Mouse (Mus musculus): ENCODE measurements around the gene Pir.

Pir gene

GRCm38 (mm10) chrX:164269285-164269761, at the start of gene Pir:
Pir (plus strand) TSS chrX:164269371.
- in situ Hi-C loops (cut with MboI, MseI) = no loop called here

GRCm38 (mm10) chrX:164221989-164222388, 47.2 kb upstream of the Pir start:
- in situ Hi-C loops (cut with MboI, MseI) = no loop called here

GRCm38 (mm10) chrX:164233380-164233779, 35.8 kb upstream of the Pir start:
- in situ Hi-C loops (cut with MboI, MseI) = no loop called here

GRCm38 (mm10) chrX:164245714-164246113, 23.5 kb upstream of the Pir start:
- in situ Hi-C loops (cut with MboI, MseI) = no loop called here

- in situ Hi-C loops (cut with MboI, MseI) = no loop called here
Measured at GRCm38 (mm10) chrX:164246722-164247121, 22.4 kb upstream of the Pir start.

GRCm38 (mm10) chrX:164256527-164256926, 12.6 kb upstream of the Pir start:
- in situ Hi-C loops (cut with MboI, MseI) = no loop called here

- in situ Hi-C loops (cut with MboI, MseI) = no loop called here
Measured at GRCm38 (mm10) chrX:164258057-164258456, 11.1 kb upstream of the Pir start, which contains the start of gene Bmx. Bmx (minus strand) TSS chrX:164258193.

GRCm38 (mm10) chrX:164258662-164259061, 10.5 kb upstream of the Pir start:
- in situ Hi-C loops (cut with MboI, MseI) = no loop called here

- in situ Hi-C loops (cut with MboI, MseI) = no loop called here
Measured at GRCm38 (mm10) chrX:164262286-164262685, 6.9 kb upstream of the Pir start.

- in situ Hi-C loops (cut with MboI, MseI) = no loop called here
Measured at GRCm38 (mm10) chrX:164264861-164265260, 4.3 kb upstream of the Pir start.

- in situ Hi-C loops (cut with MboI, MseI) = loop anchor here in 1 of 2 experiments (10.0 kb wide), 1 partner anchor 844 kb away; no protein-coding TSS in a partner anchor
Measured at GRCm38 (mm10) chrX:164270603-164271002, 1.4 kb downstream of the Pir start.

GRCm38 (mm10) chrX:164275536-164275935, 6.4 kb downstream of the Pir start:
- in situ Hi-C loops (cut with MboI, MseI) = loop anchor here in 1 of 2 experiments (10.0 kb wide), 1 partner anchor 839 kb away; no protein-coding TSS in a partner anchor

- in situ Hi-C loops (cut with MboI, MseI) = no loop called here
Measured at GRCm38 (mm10) chrX:164280918-164281647, 11.9 kb downstream of the Pir start.

GRCm38 (mm10) chrX:164283808-164284207, 14.6 kb downstream of the Pir start:
- in situ Hi-C loops (cut with MboI, MseI) = no loop called here

GRCm38 (mm10) chrX:164287077-164287476, 17.9 kb downstream of the Pir start:
- in situ Hi-C loops (cut with MboI, MseI) = loop anchor here in 1 of 2 experiments (5.0 kb wide), 1 partner anchor 105 kb away; no protein-coding TSS in a partner anchor

- in situ Hi-C loops (cut with MboI, MseI) = no loop called here
Measured at GRCm38 (mm10) chrX:164291147-164291546, 22.0 kb downstream of the Pir start.

GRCm38 (mm10) chrX:164306250-164306649, 37.1 kb downstream of the Pir start:
- in situ Hi-C loops (cut with MboI, MseI) = no loop called here

- in situ Hi-C loops (cut with MboI, MseI) = no loop called here
Measured at GRCm38 (mm10) chrX:164313876-164314275, 44.7 kb downstream of the Pir start.

- in situ Hi-C loops (cut with MboI, MseI) = no loop called here
Measured at GRCm38 (mm10) chrX:164318554-164318953, 49.4 kb downstream of the Pir start.

- in situ Hi-C loops (cut with MboI, MseI) = no loop called here
Measured at GRCm38 (mm10) chrX:164320031-164320430, 50.9 kb downstream of the Pir start.

- in situ Hi-C loops (cut with MboI, MseI) = no loop called here
Measured at GRCm38 (mm10) chrX:164322492-164322891, 53.3 kb downstream of the Pir start.

GRCm38 (mm10) chrX:164323391-164323913, 54.3 kb downstream of the Pir start:
- in situ Hi-C loops (cut with MboI, MseI) = no loop called here

GRCm38 (mm10) chrX:164330351-164330750, 61.2 kb downstream of the Pir start:
- in situ Hi-C loops (cut with MboI, MseI) = no loop called here

All from T-helper 17 cell (primary cell).